In genomic region chr4:149425801-149426292, GRCm38 (mm10) we compare ENCODE assay signal across 8 mouse cellular contexts. TPM values are rescaled to one million over a fixed set of nuclear protein-coding genes. Genes with fewer than 3 reads are reported as not detected.
A peak's percentile ranks its signal among the peaks of the same experiment; 100 is the strongest.
DNase-seq lines count a peak whose midpoint lies in the region; ATAC-seq and TF ChIP-seq lines count a peak whose summit lies in the region.

No protein-coding gene starts in this region.

- H3K4me3 ChIP-seq in lung, adult 2 months (replicated peaks; ENCODE audit: extremely low read depth, low read depth, low read length) = peak overlapping the region; percentile 97
- peak overlapping the region; percentile 92 for H3K4me3 ChIP-seq in embryonic facial prominence, embryonic 11.5 days (ENCODE audit: low read depth, low read length)
- H3K4me3 ChIP-seq in hindbrain, embryonic 15.5 days = peak overlapping the region; percentile 92
- peak overlapping the region; percentile 98 for H3K4me3 ChIP-seq in liver, embryonic 12.5 days
- H3K4me3 ChIP-seq in neural tube, embryonic 13.5 days = peak overlapping the region; percentile 88

- H3K27me3 ChIP-seq in Patski = no peaks in the 10 kb centered on the region
- H3K27me3 ChIP-seq in embryonic facial prominence, embryonic 11.5 days (ENCODE audit: control insufficient read depth, insufficient read depth, low read length) = no peaks in the 10 kb centered on the region
- no peaks in the 10 kb centered on the region for H3K27me3 ChIP-seq in hindbrain, embryonic 15.5 days
- H3K27me3 ChIP-seq in liver, embryonic 12.5 days (replicated peaks) = no peaks in the 10 kb centered on the region
- no peaks in the 10 kb centered on the region for H3K27me3 ChIP-seq in neural tube, embryonic 13.5 days

- peak overlapping the region; percentile 68 for H3K4me2 ChIP-seq in embryonic facial prominence, embryonic 11.5 days (ENCODE audit: low read depth, low read length)
- H3K4me2 ChIP-seq in hindbrain, embryonic 15.5 days = peak overlapping the region; percentile 84
- H3K4me2 ChIP-seq in liver, embryonic 12.5 days = peak overlapping the region; percentile 81
- peak overlapping the region; percentile 90 for H3K4me2 ChIP-seq in neural tube, embryonic 13.5 days

- no peak for DNase-seq in lung, adult 2 months
- no peak for DNase-seq in lung, postnatal 4 days
- DNase-seq in Patski (ENCODE audit: low read depth, low spot score) = no peak
- DNase-seq in embryonic facial prominence, embryonic 11.5 days (ENCODE audit: low spot score) = no peak
- DNase-seq in urinary bladder, adult 18-20 months (ENCODE audit: low spot score in 2 of 2) = no peak

- WGBS in lung, adult 2 months = under 1% methylated on average over 35 of the region's 35 CpGs
- WGBS in embryonic facial prominence, embryonic 11.5 days = under 1% methylated on average over 35 of the region's 35 CpGs
- under 1% methylated on average over 35 of the region's 35 CpGs for WGBS in hindbrain, embryonic 15.5 days
- under 1% methylated on average over 35 of the region's 35 CpGs for WGBS in liver, embryonic 12.5 days (ENCODE audit: insufficient replicate concordance)
- WGBS in neural tube, embryonic 13.5 days = under 1% methylated on average over 35 of the region's 35 CpGs

- H3K36me3 ChIP-seq in embryonic facial prominence, embryonic 11.5 days (replicated peaks; ENCODE audit: control insufficient read depth, insufficient read depth, low read depth, low read length) = no peaks in the 10 kb centered on the region
- H3K36me3 ChIP-seq in hindbrain, embryonic 15.5 days = no peaks in the 10 kb centered on the region
- H3K36me3 ChIP-seq in liver, embryonic 12.5 days = peaks cover 14% of the 10 kb centered on the region; the same call in 1 of the 2 replicates
- no peaks in the 10 kb centered on the region for H3K36me3 ChIP-seq in neural tube, embryonic 13.5 days

- in situ Hi-C loops in Patski (cut with MboI; ENCODE audit: low pct_unique_long_range_greater_than_20kb) = no loop called here

- POLR2A ChIA-PET in Patski (lab: Charles Lee) = interaction anchor here (1.2 kb wide), 1 partner anchor 24 kb away, joined by 4 read pairs; no protein-coding TSS in a partner anchor

- peaks cover 5% of the 10 kb centered on the region for H3K4me1 ChIP-seq in lung, adult 2 months (ENCODE audit: control insufficient read depth, insufficient read depth, low read length)
- no peaks in the 10 kb centered on the region for H3K4me1 ChIP-seq in embryonic facial prominence, embryonic 11.5 days (ENCODE audit: control insufficient read depth, insufficient read depth, low read length)
- H3K4me1 ChIP-seq in hindbrain, embryonic 15.5 days (replicated peaks) = peaks cover 44% of the 10 kb centered on the region
- peaks cover 25% of the 10 kb centered on the region for H3K4me1 ChIP-seq in liver, embryonic 12.5 days
- peaks cover 43% of the 10 kb centered on the region for H3K4me1 ChIP-seq in neural tube, embryonic 13.5 days (replicated peaks)

- peak overlapping the region; percentile 91 for H3K9ac ChIP-seq in embryonic facial prominence, embryonic 11.5 days (replicated peaks; ENCODE audit: low read length)
- H3K9ac ChIP-seq in hindbrain, embryonic 15.5 days = peak overlapping the region; percentile 89
- peak overlapping the region; percentile 94 for H3K9ac ChIP-seq in liver, embryonic 12.5 days
- H3K9ac ChIP-seq in neural tube, embryonic 13.5 days = peak overlapping the region; percentile 96

- TF ChIP-seq CTCF in lung, adult 2 months (IDR thresholded peaks at IDR 0.05; ENCODE audit: insufficient read depth, low read length) = no peak
- no peak for TF ChIP-seq CTCF in Patski (IDR thresholded peaks at IDR 0.05)

- no peaks in the 10 kb centered on the region for H3K9me3 ChIP-seq in embryonic facial prominence, embryonic 11.5 days (replicated peaks; ENCODE audit: control insufficient read depth, low read length)
- no peaks in the 10 kb centered on the region for H3K9me3 ChIP-seq in hindbrain, embryonic 15.5 days
- H3K9me3 ChIP-seq in liver, embryonic 12.5 days (replicated peaks) = no peaks in the 10 kb centered on the region
- no peaks in the 10 kb centered on the region for H3K9me3 ChIP-seq in neural tube, embryonic 13.5 days

- peak overlapping the region; percentile 98 for H3K27ac ChIP-seq in embryonic facial prominence, embryonic 11.5 days (replicated peaks; ENCODE audit: low read depth, low read length)
- H3K27ac ChIP-seq in hindbrain, embryonic 15.5 days (replicated peaks) = peak overlapping the region; percentile 99
- H3K27ac ChIP-seq in liver, embryonic 12.5 days = peak overlapping the region; percentile 95
- peak overlapping the region; percentile 99 for H3K27ac ChIP-seq in neural tube, embryonic 13.5 days (replicated peaks)

- TF ChIP-seq POLR2A in lung, adult 2 months (IDR thresholded peaks at IDR 0.05; ENCODE audit: borderline replicate concordance, extremely low read depth, low read depth, low read length) = no peak

- ATAC-seq in Patski = peak; percentile 22
- peak; percentile 81; the same call in 1 of the 2 replicates for ATAC-seq in embryonic facial prominence, embryonic 11.5 days (replicated peaks; ENCODE audit: insufficient number of reproducible peaks, low FRiP score, low TSS enrichment, low read depth)
- peak; percentile 72 for ATAC-seq in hindbrain, embryonic 15.5 days (ENCODE audit: low FRiP score, low read depth)
- peak; percentile 68 for ATAC-seq in liver, embryonic 12.5 days
- peak; percentile 83 for ATAC-seq in neural tube, embryonic 13.5 days (ENCODE audit: low read depth)

- CTCF ChIA-PET in Patski (lab: Charles Lee) = no interaction called here

RNA-seq across cellular contexts. Expression of gene Ube4b, which starts 0.7 kb away (rescaled TPM):
- 51.0 and 53.3 TPM in 2 replicates for polyA plus RNA-seq in lung, adult 2 months (2012; rRNA removed)
- polyA plus RNA-seq in Patski (2021) = 63.9 TPM
- polyA plus RNA-seq in embryonic facial prominence, embryonic 11.5 days (2014; fragmentation: Nextera tagmentation; extraction: Ambion mirVana) = 54.2 and 54.5 TPM in 2 replicates
- polyA plus RNA-seq in hindbrain, embryonic 15.5 days (2015; fragmentation: Nextera tagmentation; extraction: Ambion mirVana) = 57.5 and 63.6 TPM in 2 replicates
- polyA plus RNA-seq in liver, embryonic 12.5 days (2016; fragmentation: Nextera tagmentation; extraction: Ambion mirVana) = 25.1 and 26.4 TPM in 2 replicates
- 58.2 and 67.6 TPM in 2 replicates for polyA plus RNA-seq in neural tube, embryonic 13.5 days (2015; fragmentation: Nextera tagmentation; extraction: Ambion mirVana)

RNA-seq across cellular contexts. Expression of gene Rbp7, which starts 28.9 kb away (rescaled TPM):
- polyA plus RNA-seq in lung, adult 2 months (2012; rRNA removed) = 2.1 and 2.2 TPM in 2 replicates
- polyA plus RNA-seq in Patski (2021) = not detected
- not detected in 2 replicates for polyA plus RNA-seq in embryonic facial prominence, embryonic 11.5 days (2014; fragmentation: Nextera tagmentation; extraction: Ambion mirVana)
- not detected in 2 replicates for polyA plus RNA-seq in hindbrain, embryonic 15.5 days (2015; fragmentation: Nextera tagmentation; extraction: Ambion mirVana)
- polyA plus RNA-seq in liver, embryonic 12.5 days (2016; fragmentation: Nextera tagmentation; extraction: Ambion mirVana) = not detected in 2 replicates
- polyA plus RNA-seq in neural tube, embryonic 13.5 days (2015; fragmentation: Nextera tagmentation; extraction: Ambion mirVana) = not detected in 2 replicates

RNA-seq across cellular contexts. Expression of gene Tmem274, which starts 51.3 kb away (rescaled TPM):
- not detected in 2 replicates for polyA plus RNA-seq in lung, adult 2 months (2012; rRNA removed)
- not detected for polyA plus RNA-seq in Patski (2021)
- not detected in 2 replicates for polyA plus RNA-seq in embryonic facial prominence, embryonic 11.5 days (2014; fragmentation: Nextera tagmentation; extraction: Ambion mirVana)
- 0.37 and 0.52 TPM in 2 replicates for polyA plus RNA-seq in hindbrain, embryonic 15.5 days (2015; fragmentation: Nextera tagmentation; extraction: Ambion mirVana)
- polyA plus RNA-seq in liver, embryonic 12.5 days (2016; fragmentation: Nextera tagmentation; extraction: Ambion mirVana) = 0.21 TPM in 1 of 2 replicates, not detected in the other
- polyA plus RNA-seq in neural tube, embryonic 13.5 days (2015; fragmentation: Nextera tagmentation; extraction: Ambion mirVana) = not detected in 2 replicates

RNA-seq across cellular contexts. Expression of gene Nmnat1, which starts 59.2 kb away (rescaled TPM):
- polyA plus RNA-seq in lung, adult 2 months (2012; rRNA removed) = 4.1 and 4.5 TPM in 2 replicates
- 19.5 TPM for polyA plus RNA-seq in Patski (2021)
- polyA plus RNA-seq in embryonic facial prominence, embryonic 11.5 days (2014; fragmentation: Nextera tagmentation; extraction: Ambion mirVana) = 12.2 and 12.3 TPM in 2 replicates
- polyA plus RNA-seq in hindbrain, embryonic 15.5 days (2015; fragmentation: Nextera tagmentation; extraction: Ambion mirVana) = 8.8 and 9.3 TPM in 2 replicates
- polyA plus RNA-seq in liver, embryonic 12.5 days (2016; fragmentation: Nextera tagmentation; extraction: Ambion mirVana) = 6.8 and 8.4 TPM in 2 replicates
- polyA plus RNA-seq in neural tube, embryonic 13.5 days (2015; fragmentation: Nextera tagmentation; extraction: Ambion mirVana) = 8.7 and 11.0 TPM in 2 replicates

RNA-seq across cellular contexts. Expression of gene Lzic, which starts 59.2 kb away (rescaled TPM):
- polyA plus RNA-seq in lung, adult 2 months (2012; rRNA removed) = 9.6 and 11.6 TPM in 2 replicates
- polyA plus RNA-seq in Patski (2021) = 27.2 TPM
- 58.5 and 61.2 TPM in 2 replicates for polyA plus RNA-seq in embryonic facial prominence, embryonic 11.5 days (2014; fragmentation: Nextera tagmentation; extraction: Ambion mirVana)
- polyA plus RNA-seq in hindbrain, embryonic 15.5 days (2015; fragmentation: Nextera tagmentation; extraction: Ambion mirVana) = 39.4 and 40.8 TPM in 2 replicates
- polyA plus RNA-seq in liver, embryonic 12.5 days (2016; fragmentation: Nextera tagmentation; extraction: Ambion mirVana) = 23.8 and 24.7 TPM in 2 replicates
- 44.7 and 47.7 TPM in 2 replicates for polyA plus RNA-seq in neural tube, embryonic 13.5 days (2015; fragmentation: Nextera tagmentation; extraction: Ambion mirVana)

Comparison
In these comparisons a context has a peak if more than half of its experiments do, and no peak if none do; other contexts are left out.
1. ATAC-seq: peak in every context shown above with its lines; median percentile 83 in neural tube, embryonic 13.5 days; 81 in embryonic facial prominence, embryonic 11.5 days; 72 in hindbrain, embryonic 15.5 days; 68 in liver, embryonic 12.5 days; 22 in Patski.